Mouse (Mus musculus): ENCODE data around the gene Snx29. TPM values are rescaled to one million over a fixed set of nuclear protein-coding genes. Genes with fewer than 3 reads are reported as not detected.

Snx29 gene
- polyA plus RNA-seq, 2 experiments = 1.9 TPM

GRCm38 (mm10) chr16:11621664-11622063 is 299.0 kb downstream of the Snx29 start:
- Histone ChIP-seq H3K4me3 (ENCODE audit: insufficient read depth in 1 of 2, low read depth in 2 of 2, low read length in 2 of 2) (no peak overlapping the region), H3K4me1 (replicated peaks; ENCODE audit: control insufficient read depth in 2 of 2, insufficient read depth in 2 of 2, low read length in 1 of 2) (peaks cover 12 to 18% of the 10 kb centered on the region in 2 experiments), H3K36me3 (replicated peaks; ENCODE audit: control insufficient read depth, insufficient read depth, low read depth) (no peaks in the 10 kb centered on the region), H3K4me2 (ENCODE audit: low read depth) (no peak overlapping the region), H3K9ac (replicated peaks) (no peak overlapping the region), H3K27me3 (ENCODE audit: control insufficient read depth, insufficient read depth, low read length) (no peaks in the 10 kb centered on the region), H3K9me3 (ENCODE audit: control insufficient read depth, low read length) (no peaks in the 10 kb centered on the region), H3K27ac (no peak overlapping the region)
- WGBS (ENCODE audit: insufficient replicate concordance) = 54% methylated on average over 1 of the region's 1 CpGs
- TF ChIP-seq EP300 (IDR thresholded peaks at IDR 0.05; ENCODE audit: low read depth) = no peak
- TF ChIP-seq CTCF (IDR thresholded peaks at IDR 0.05; ENCODE audit: low read depth) = peak; percentile 61
- ATAC-seq (ENCODE audit: insufficient read depth) (no peak), DNase-seq (ENCODE audit: low read depth in 3 of 3, low spot score in 3 of 3) (no peak)

GRCm38 (mm10) chr16:11623032-11623431 is 300.3 kb downstream of the Snx29 start:
- no peak overlapping the region for H3K9ac ChIP-seq (replicated peaks)
- H3K4me1 ChIP-seq (replicated peaks; ENCODE audit: control insufficient read depth in 2 of 2, insufficient read depth in 2 of 2, low read length in 1 of 2) = peaks cover 12 to 19% of the 10 kb centered on the region in 2 experiments
- WGBS (ENCODE audit: insufficient replicate concordance) = 24% methylated on average over 3 of the region's 3 CpGs
- no peak overlapping the region for H3K4me2 ChIP-seq (ENCODE audit: low read depth)
- TF ChIP-seq EP300 (IDR thresholded peaks at IDR 0.05; ENCODE audit: low read depth) (no peak), CTCF (IDR thresholded peaks at IDR 0.05; ENCODE audit: low read depth) (no peak)
- DNase-seq (ENCODE audit: low read depth in 3 of 3, low spot score in 3 of 3) = no peak
- peak; percentile 73 for ATAC-seq (ENCODE audit: insufficient read depth)
- H3K4me3 ChIP-seq (ENCODE audit: insufficient read depth in 1 of 2, low read depth in 2 of 2, low read length in 2 of 2) = no peak overlapping the region
- no peak overlapping the region; the same call in 1 of the 2 replicates for H3K27ac ChIP-seq
- H3K27me3 ChIP-seq (ENCODE audit: control insufficient read depth, insufficient read depth, low read length) = no peaks in the 10 kb centered on the region
- H3K36me3 ChIP-seq (replicated peaks; ENCODE audit: control insufficient read depth, insufficient read depth, low read depth) = no peaks in the 10 kb centered on the region
- H3K9me3 ChIP-seq (ENCODE audit: control insufficient read depth, low read length) = no peaks in the 10 kb centered on the region

GRCm38 (mm10) chr16:11624121-11624520 is 301.4 kb downstream of the Snx29 start:
- no peaks in the 10 kb centered on the region for H3K27me3 ChIP-seq (ENCODE audit: control insufficient read depth, insufficient read depth, low read length)
- ATAC-seq (ENCODE audit: insufficient read depth) (no peak), DNase-seq (ENCODE audit: low read depth in 3 of 3, low spot score in 3 of 3) (no peak)
- TF ChIP-seq CTCF (IDR thresholded peaks at IDR 0.05; ENCODE audit: low read depth) = no peak
- no peaks in the 10 kb centered on the region for H3K36me3 ChIP-seq (replicated peaks; ENCODE audit: control insufficient read depth, insufficient read depth, low read depth)
- H3K4me2 ChIP-seq (ENCODE audit: low read depth) = no peak overlapping the region
- no peak overlapping the region for H3K27ac ChIP-seq
- WGBS (ENCODE audit: insufficient replicate concordance) = 60% methylated on average over 2 of the region's 2 CpGs
- H3K4me1 ChIP-seq (replicated peaks; ENCODE audit: control insufficient read depth in 2 of 2, insufficient read depth in 2 of 2, low read length in 1 of 2) = peaks cover 12 to 19% of the 10 kb centered on the region in 2 experiments
- no peak overlapping the region for H3K4me3 ChIP-seq (ENCODE audit: insufficient read depth in 1 of 2, low read depth in 2 of 2, low read length in 2 of 2)
- no peaks in the 10 kb centered on the region for H3K9me3 ChIP-seq (ENCODE audit: control insufficient read depth, low read length)
- H3K9ac ChIP-seq (replicated peaks) = no peak overlapping the region

- H3K27ac ChIP-seq = no peak overlapping the region; the same call in 1 of the 2 replicates
- ATAC-seq (ENCODE audit: insufficient read depth) = no peak
- no peak overlapping the region for H3K9ac ChIP-seq (replicated peaks)
- no peak overlapping the region for H3K4me3 ChIP-seq (ENCODE audit: insufficient read depth in 1 of 2, low read depth in 2 of 2, low read length in 2 of 2)
- H3K36me3 ChIP-seq (replicated peaks; ENCODE audit: control insufficient read depth, insufficient read depth, low read depth) = no peaks in the 10 kb centered on the region
- no peaks in the 10 kb centered on the region for H3K27me3 ChIP-seq (ENCODE audit: control insufficient read depth, insufficient read depth, low read length)
- DNase-seq (ENCODE audit: low read depth in 3 of 3, low spot score in 3 of 3) = no peak
- TF ChIP-seq CTCF (IDR thresholded peaks at IDR 0.05; ENCODE audit: low read depth) = no peak
- H3K9me3 ChIP-seq (ENCODE audit: control insufficient read depth, low read length) = no peaks in the 10 kb centered on the region
- 80% methylated on average over 1 of the region's 1 CpGs for WGBS (ENCODE audit: insufficient replicate concordance)
- H3K4me1 ChIP-seq (replicated peaks; ENCODE audit: control insufficient read depth in 2 of 2, insufficient read depth in 2 of 2, low read length in 1 of 2) = peaks cover 12 to 16% of the 10 kb centered on the region in 2 experiments
- H3K4me2 ChIP-seq (ENCODE audit: low read depth) = no peak overlapping the region
These were observed 303.3 kb downstream of the Snx29 start for GRCm38 (mm10) chr16:11626004-11626481.

GRCm38 (mm10) chr16:11626616-11627015 is 303.9 kb downstream of the Snx29 start:
- WGBS (ENCODE audit: insufficient replicate concordance) = 50% methylated on average over 2 of the region's 2 CpGs
- Histone ChIP-seq H3K27ac (no peak overlapping the region), H3K9ac (replicated peaks) (no peak overlapping the region), H3K4me1 (replicated peaks; ENCODE audit: control insufficient read depth in 2 of 2, insufficient read depth in 2 of 2, low read length in 1 of 2) (peaks cover 12 to 17% of the 10 kb centered on the region in 2 experiments), H3K9me3 (ENCODE audit: control insufficient read depth, low read length) (no peaks in the 10 kb centered on the region), H3K36me3 (replicated peaks; ENCODE audit: control insufficient read depth, insufficient read depth, low read depth) (no peaks in the 10 kb centered on the region), H3K27me3 (ENCODE audit: control insufficient read depth, insufficient read depth, low read length) (no peaks in the 10 kb centered on the region), H3K4me2 (ENCODE audit: low read depth) (no peak overlapping the region), H3K4me3 (ENCODE audit: insufficient read depth in 1 of 2, low read depth in 2 of 2, low read length in 2 of 2) (no peak overlapping the region)
- DNase-seq (ENCODE audit: low read depth in 3 of 3, low spot score in 3 of 3) = no peak
- no peak for TF ChIP-seq CTCF (IDR thresholded peaks at IDR 0.05; ENCODE audit: low read depth)
- no peak for TF ChIP-seq EP300 (IDR thresholded peaks at IDR 0.05; ENCODE audit: low read depth)
- ATAC-seq (ENCODE audit: insufficient read depth) = no peak

All from liver, embryonic 14.5 days (tissue).